Mouse (Mus musculus) heart, embryonic 12.5 days (tissue): ENCODE data around the gene Aldh3a1. TPM values are rescaled to one million over a fixed set of nuclear protein-coding genes. Genes with fewer than 3 reads are reported as not detected.

Experiments
- ATAC-seq: fragments of 200-750 bp; cut with Nextera tagmentation; 2 replicates; pipeline ENCODE4 v1.8.0; 2017; ENCODE audit warnings: moderate TSS enrichment, moderate library complexity; ENCODE audit not compliant: insufficient number of reproducible peaks, low FRiP score
- H3K27ac ChIP-seq: fragments of 300-500 bp; sonication (generic); 2 replicates; pipeline ENCODE4 v1.5.1; 2016; ENCODE audit warnings: mild to moderate bottlenecking, moderate library complexity; ENCODE audit not compliant: poor library complexity, severe bottlenecking
- H3K27me3 ChIP-seq: fragments of 300-500 bp; sonication (generic); replicated peaks from 2 replicates; pipeline ENCODE4 v1.6.1; 2016; ENCODE audit warnings: mild to moderate bottlenecking, moderate library complexity
- H3K36me3 ChIP-seq: fragments of 300-500 bp; sonication (generic); 2 replicates; pipeline ENCODE4 v1.6.1; 2016; ENCODE audit warnings: mild to moderate bottlenecking, moderate library complexity
- H3K4me1 ChIP-seq: fragments of 300-500 bp; sonication (generic); replicated peaks from 2 replicates; pipeline ENCODE4 v1.6.1; 2016; ENCODE audit warnings: mild to moderate bottlenecking
- H3K4me2 ChIP-seq: fragments of 300-500 bp; sonication (generic); 2 replicates; pipeline ENCODE4 v1.6.1; 2016; ENCODE audit warnings: mild to moderate bottlenecking, moderate library complexity
- H3K4me3 ChIP-seq: fragments of 300-500 bp; sonication (generic); 2 replicates; pipeline ENCODE4 v1.5.1; 2016; ENCODE audit warnings: mild to moderate bottlenecking
- H3K9ac ChIP-seq: fragments of 300-500 bp; sonication (generic); 2 replicates; pipeline ENCODE4 v1.6.1; 2016; ENCODE audit warnings: mild to moderate bottlenecking, moderate library complexity
- H3K9me3 ChIP-seq: fragments of 300-500 bp; sonication (generic); replicated peaks from 2 replicates; pipeline ENCODE4 v1.6.1; 2016; ENCODE audit warnings: mild to moderate bottlenecking, moderate library complexity
- WGBS: fragments of 180-500 bp; shearing (Covaris S2); methylation state at CpG from one replicate; pipeline ENCODE4 v1.1.7; 2016; 5-methylcytosine and 5-hydroxymethylcytosine counted together
- polyA plus RNA-seq: library from polyadenylated mRNA; unstranded; fragments of >200 nt; fragmentation: Nextera tagmentation; extraction: Ambion mirVana; gene quantifications from 2 replicates; pipeline ENCODE4 v1.2.1, GENCODE M21; 2016

Aldh3a1 gene
- polyA plus RNA-seq, 1 experiment from 2014 or later, result not detected

GRCm38 (mm10) chr11:61222971-61223745 is 15.8 kb downstream of the Aldh3a1 start:
- Histone ChIP-seq H3K27me3 (no peaks in the 10 kb centered on the region; the same call in 1 of the 2 replicates), H3K4me1 (peaks cover 30% of the 10 kb centered on the region), H3K36me3 (no peaks in the 10 kb centered on the region), H3K27ac (no peak overlapping the region), H3K9ac (no peak overlapping the region), H3K4me3 (no peak overlapping the region), H3K4me2 (no peak overlapping the region), H3K9me3 (no peaks in the 10 kb centered on the region)
- 78% methylated on average over 9 of the region's 9 CpGs for WGBS
- no peak for ATAC-seq

GRCm38 (mm10) chr11:61224234-61224744 is 17.0 kb downstream of the Aldh3a1 start:
- Histone ChIP-seq H3K9ac (no peak overlapping the region), H3K27ac (no peak overlapping the region), H3K36me3 (no peaks in the 10 kb centered on the region), H3K9me3 (no peaks in the 10 kb centered on the region), H3K27me3 (no peaks in the 10 kb centered on the region; the same call in 1 of the 2 replicates), H3K4me3 (no peak overlapping the region), H3K4me2 (no peak overlapping the region), H3K4me1 (peaks cover 36% of the 10 kb centered on the region)
- WGBS, result 20% methylated on average over 6 of the region's 6 CpGs
- no peak for ATAC-seq

DNA sequence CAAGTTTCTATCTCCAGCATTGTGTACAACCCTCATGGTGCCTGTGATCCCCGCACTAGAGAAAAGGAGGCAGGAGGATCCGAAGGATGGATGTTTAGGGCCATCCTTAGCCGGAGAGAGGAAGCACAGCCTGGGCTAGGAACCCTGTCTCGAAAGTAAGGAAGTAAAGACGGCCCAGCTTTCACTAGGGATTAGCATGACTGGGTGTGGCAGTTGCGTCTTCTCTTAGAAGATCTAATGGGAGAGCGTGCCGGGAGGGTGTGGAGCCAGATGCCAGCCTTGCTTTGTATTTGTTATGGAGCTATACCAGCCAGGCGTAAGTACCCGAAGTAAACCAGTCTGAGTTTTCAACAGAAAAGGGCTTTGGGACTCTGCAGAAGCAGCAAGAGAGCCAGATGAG is 17.6 kb downstream of the Aldh3a1 start:
- no peak overlapping the region for H3K27ac ChIP-seq
- no peak for ATAC-seq

GRCm38 (mm10) chr11:61225511-61225910 is 18.2 kb downstream of the Aldh3a1 start:
- H3K9ac ChIP-seq, result no peak overlapping the region
- no peaks in the 10 kb centered on the region; the same call in 1 of the 2 replicates for H3K27me3 ChIP-seq
- no peaks in the 10 kb centered on the region for H3K9me3 ChIP-seq
- no peak overlapping the region for H3K4me2 ChIP-seq
- ATAC-seq, result no peak
- H3K36me3 ChIP-seq, result no peaks in the 10 kb centered on the region
- no peak overlapping the region for H3K27ac ChIP-seq
- no peak overlapping the region for H3K4me3 ChIP-seq
- H3K4me1 ChIP-seq, result peaks cover 36% of the 10 kb centered on the region
- WGBS, result 71% methylated on average over 4 of the region's 4 CpGs

More for the DNA sequence above, 17.6 kb downstream of the Aldh3a1 start:
- no peak overlapping the region for H3K4me2 ChIP-seq
- H3K36me3 ChIP-seq, result no peaks in the 10 kb centered on the region
- H3K27me3 ChIP-seq, result no peaks in the 10 kb centered on the region; the same call in 1 of the 2 replicates
- no peak overlapping the region for H3K9ac ChIP-seq
- no peaks in the 10 kb centered on the region for H3K9me3 ChIP-seq
- WGBS, result 78% methylated on average over 10 of the region's 10 CpGs
- H3K4me3 ChIP-seq, result no peak overlapping the region
- H3K4me1 ChIP-seq, result peaks cover 36% of the 10 kb centered on the region

DNA sequence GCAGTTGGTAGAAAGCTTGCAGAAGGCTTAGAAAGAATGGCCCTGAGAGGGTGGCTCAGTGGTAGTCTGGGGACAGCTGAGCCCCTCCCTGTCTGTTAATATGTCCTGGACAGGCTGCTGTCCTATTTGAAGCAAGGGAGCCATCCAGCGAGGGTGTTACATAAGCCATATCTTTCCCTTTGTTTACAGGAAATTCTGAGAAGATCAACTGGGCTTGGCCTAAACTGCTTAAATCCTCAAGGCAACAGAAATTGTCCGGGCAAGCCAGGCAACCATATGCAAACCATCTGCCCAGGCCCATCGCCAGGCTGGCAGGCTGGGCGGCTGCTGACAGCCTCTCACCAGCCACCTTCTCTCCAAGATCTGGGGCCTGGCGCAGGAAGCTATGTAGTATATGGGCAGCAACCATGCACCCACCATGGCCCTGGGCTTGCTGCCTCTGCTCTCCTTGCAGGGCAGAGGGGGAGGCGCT is 18.6 kb downstream of the Aldh3a1 start:
- peaks cover 36% of the 10 kb centered on the region for H3K4me1 ChIP-seq
- H3K36me3 ChIP-seq, result no peaks in the 10 kb centered on the region
- H3K27ac ChIP-seq, result 0 out of 2 replicates have a peak overlapping the region, but pooled peaks have one; percentile 1
- H3K9ac ChIP-seq, result no peak overlapping the region
- no peaks in the 10 kb centered on the region for H3K9me3 ChIP-seq
- H3K4me2 ChIP-seq, result no peak overlapping the region
- no peaks in the 10 kb centered on the region; the same call in 1 of the 2 replicates for H3K27me3 ChIP-seq
- no peak for ATAC-seq
- 58% methylated on average over 6 of the region's 6 CpGs for WGBS
- H3K4me3 ChIP-seq, result no peak overlapping the region

DNA sequence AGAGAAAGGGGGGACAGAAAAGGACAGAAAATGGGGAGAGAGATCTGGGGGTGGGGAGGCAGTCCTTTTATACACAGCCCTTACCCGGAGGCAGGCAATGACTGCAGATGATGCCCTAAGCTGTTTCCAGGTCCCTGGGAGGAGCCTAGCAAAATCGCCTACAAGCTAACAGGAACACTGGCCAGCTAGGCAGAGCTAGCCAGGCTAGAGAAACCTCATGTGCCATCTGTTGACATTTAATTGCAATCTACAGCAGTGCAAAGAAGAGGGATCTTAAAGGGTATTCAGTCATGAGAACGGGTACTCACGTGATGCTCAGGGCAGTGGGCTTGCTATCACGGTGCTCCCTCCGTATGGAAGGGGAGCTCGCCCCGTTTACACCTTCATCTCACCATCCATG is 20.5 kb downstream of the Aldh3a1 start:
- Histone ChIP-seq H3K4me3 (no peak overlapping the region), H3K36me3 (no peaks in the 10 kb centered on the region), H3K4me1 (peaks cover 38% of the 10 kb centered on the region), H3K4me2 (no peak overlapping the region), H3K9me3 (no peaks in the 10 kb centered on the region), H3K9ac (no peak overlapping the region), H3K27me3 (peaks cover 4% of the 10 kb centered on the region), H3K27ac (no peak overlapping the region)
- no peak for ATAC-seq
- WGBS, result 69% methylated on average over 8 of the region's 8 CpGs

- H3K9ac ChIP-seq, result no peak overlapping the region
- H3K36me3 ChIP-seq, result no peaks in the 10 kb centered on the region
- no peak for ATAC-seq
- H3K4me1 ChIP-seq, result peaks cover 38% of the 10 kb centered on the region
- no peaks in the 10 kb centered on the region for H3K9me3 ChIP-seq
- no peak overlapping the region for H3K27ac ChIP-seq
- no peak overlapping the region for H3K4me3 ChIP-seq
- 51% methylated on average over 3 of the region's 3 CpGs for WGBS
- peaks cover 4% of the 10 kb centered on the region for H3K27me3 ChIP-seq
- H3K4me2 ChIP-seq, result no peak overlapping the region
These were observed 21.1 kb downstream of the Aldh3a1 start for GRCm38 (mm10) chr11:61228406-61228805.

- H3K9me3 ChIP-seq, result no peaks in the 10 kb centered on the region
- no peak overlapping the region for H3K27ac ChIP-seq
- H3K4me3 ChIP-seq, result no peak overlapping the region
- ATAC-seq, result no peak; the same call in 1 of the 2 replicates
- 21% methylated on average over 9 of the region's 9 CpGs for WGBS
- H3K4me2 ChIP-seq, result peak overlapping the region; percentile 39
- no peaks in the 10 kb centered on the region for H3K36me3 ChIP-seq
- H3K9ac ChIP-seq, result no peak overlapping the region
- peaks cover 20% of the 10 kb centered on the region for H3K4me1 ChIP-seq
- H3K27me3 ChIP-seq, result peaks cover 4% of the 10 kb centered on the region
These were observed 24.0 kb downstream of the Aldh3a1 start for GRCm38 (mm10) chr11:61231329-61231728.

GRCm38 (mm10) chr11:61234174-61234573 is 26.8 kb downstream of the Aldh3a1 start:
- 55% methylated on average over 5 of the region's 5 CpGs for WGBS
- H3K4me1 ChIP-seq, result 0 out of 2 replicates have a peak, but pooled peaks cover 2% of the 10 kb centered on the region
- no peak overlapping the region for H3K9ac ChIP-seq
- H3K27ac ChIP-seq, result no peak overlapping the region
- no peak for ATAC-seq
- H3K4me2 ChIP-seq, result no peak overlapping the region
- H3K4me3 ChIP-seq, result no peak overlapping the region
- peaks cover 4% of the 10 kb centered on the region for H3K27me3 ChIP-seq
- H3K36me3 ChIP-seq, result no peaks in the 10 kb centered on the region
- no peaks in the 10 kb centered on the region for H3K9me3 ChIP-seq

GRCm38 (mm10) chr11:61236015-61236414 is 28.7 kb downstream of the Aldh3a1 start:
- Histone ChIP-seq H3K9me3 (no peaks in the 10 kb centered on the region; the same call in none of the 2 replicates), H3K27ac (no peak overlapping the region), H3K4me2 (no peak overlapping the region), H3K4me3 (no peak overlapping the region), H3K9ac (no peak overlapping the region), H3K4me1 (0 out of 2 replicates have a peak, but pooled peaks cover 2% of the 10 kb centered on the region), H3K27me3 (peaks cover 4% of the 10 kb centered on the region), H3K36me3 (no peaks in the 10 kb centered on the region)
- no peak for ATAC-seq
- 73% methylated on average over 3 of the region's 3 CpGs for WGBS

GRCm38 (mm10) chr11:61244406-61244805 is 37.1 kb downstream of the Aldh3a1 start:
- Histone ChIP-seq H3K27me3 (no peaks in the 10 kb centered on the region), H3K4me2 (no peak overlapping the region), H3K9me3 (no peaks in the 10 kb centered on the region; the same call in none of the 2 replicates), H3K4me1 (no peaks in the 10 kb centered on the region), H3K27ac (no peak overlapping the region), H3K9ac (no peak overlapping the region), H3K36me3 (peaks cover 36% of the 10 kb centered on the region), H3K4me3 (no peak overlapping the region)
- no peak for ATAC-seq
- WGBS, result 76% methylated on average over 7 of the region's 7 CpGs
